Mouse (Mus musculus) neural tube, embryonic 12.5 days (tissue): Measurements from ENCODE around the gene Phospho2. TPM values are rescaled to one million over a fixed set of nuclear protein-coding genes. Genes with fewer than 3 reads are reported as not detected.

Experiments
- ATAC-seq: fragments of 200-750 bp; cut with Nextera tagmentation; 2 replicates; pipeline ENCODE4 v1.8.0; 2017; ENCODE audit warnings: low read depth, mild to moderate bottlenecking, moderate TSS enrichment, moderate library complexity; ENCODE audit not compliant: low FRiP score
- H3K27ac ChIP-seq: fragments of 300-500 bp; sonication (generic); 2 replicates; pipeline ENCODE4 v1.5.1; 2016
- H3K27me3 ChIP-seq: fragments of 300-500 bp; sonication (generic); replicated peaks from 2 replicates; pipeline ENCODE4 v1.6.1; 2016; ENCODE audit warnings: mild to moderate bottlenecking
- H3K36me3 ChIP-seq: fragments of 300-500 bp; sonication (generic); 2 replicates; pipeline ENCODE4 v1.6.1; 2016; ENCODE audit warnings: mild to moderate bottlenecking
- H3K4me1 ChIP-seq: fragments of 300-500 bp; sonication (generic); 2 replicates; pipeline ENCODE4 v1.6.1; 2016
- H3K4me2 ChIP-seq: fragments of 300-500 bp; sonication (generic); replicated peaks from 2 replicates; pipeline ENCODE4 v1.6.1; 2016; ENCODE audit warnings: mild to moderate bottlenecking
- H3K4me3 ChIP-seq: fragments of 300-500 bp; sonication (generic); 2 replicates; pipeline ENCODE4 v1.5.1; 2016
- H3K9ac ChIP-seq: fragments of 300-500 bp; sonication (generic); 2 replicates; pipeline ENCODE4 v1.6.1; 2016; ENCODE audit warnings: mild to moderate bottlenecking
- H3K9me3 ChIP-seq: fragments of 300-500 bp; sonication (generic); 2 replicates; pipeline ENCODE4 v1.6.1; 2016; ENCODE audit warnings: mild to moderate bottlenecking
- WGBS: fragments of 180-500 bp; shearing (Covaris S2); methylation state at CpG from one replicate; pipeline ENCODE4 v1.1.7; 2016; 5-methylcytosine and 5-hydroxymethylcytosine counted together
- polyA plus RNA-seq: library from polyadenylated mRNA; unstranded; fragments of >200 nt; fragmentation: Nextera tagmentation; extraction: Ambion mirVana; gene quantifications from 2 replicates; pipeline ENCODE4 v1.2.1, GENCODE M21; 2016

Phospho2 gene
- polyA plus RNA-seq, 1 experiment from 2014 or later: 39.2 TPM

GRCm38 (mm10) chr2:69828031-69828430 is 38.6 kb downstream of the Phospho2 start:
- H3K9ac ChIP-seq: no peak overlapping the region
- no peak overlapping the region for H3K4me3 ChIP-seq
- no peak overlapping the region for H3K4me2 ChIP-seq
- H3K9me3 ChIP-seq: no peaks in the 10 kb centered on the region
- no peaks in the 10 kb centered on the region for H3K27me3 ChIP-seq
- ATAC-seq: no peak
- peaks cover 11% of the 10 kb centered on the region for H3K36me3 ChIP-seq
- H3K27ac ChIP-seq: no peak overlapping the region
- H3K4me1 ChIP-seq: peaks cover 12% of the 10 kb centered on the region; the same call in 1 of the 2 replicates
- WGBS: 54% methylated on average over 7 of the region's 7 CpGs

DNA sequence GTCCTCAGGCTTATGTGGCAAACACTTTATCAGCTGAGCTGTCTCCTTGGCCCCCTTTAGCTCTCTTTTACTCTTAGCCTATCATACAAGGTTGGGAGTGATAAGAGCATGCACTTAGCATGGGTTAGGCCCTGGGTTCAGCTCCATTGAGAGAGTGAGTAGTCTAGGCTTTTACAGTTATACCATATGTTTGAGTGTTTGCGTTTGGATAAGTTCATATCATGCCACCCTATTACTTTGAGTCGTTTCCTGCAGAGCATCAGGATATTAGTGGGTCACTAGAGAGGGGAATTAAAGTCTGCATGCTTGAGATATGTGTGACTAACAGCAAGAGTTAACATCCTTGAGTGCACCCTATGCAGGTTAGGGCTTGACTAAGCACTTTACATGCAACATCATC is 40.3 kb downstream of the Phospho2 start:
- no peaks in the 10 kb centered on the region for H3K27me3 ChIP-seq
- ATAC-seq: no peak
- H3K4me1 ChIP-seq: peaks cover 1% of the 10 kb centered on the region; the same call in 1 of the 2 replicates
- 93% methylated on average over 2 of the region's 2 CpGs for WGBS
- H3K9me3 ChIP-seq: no peaks in the 10 kb centered on the region
- no peak overlapping the region for H3K27ac ChIP-seq
- H3K4me2 ChIP-seq: no peak overlapping the region
- no peak overlapping the region for H3K9ac ChIP-seq
- no peak overlapping the region for H3K4me3 ChIP-seq
- H3K36me3 ChIP-seq: peaks cover 25% of the 10 kb centered on the region

DNA sequence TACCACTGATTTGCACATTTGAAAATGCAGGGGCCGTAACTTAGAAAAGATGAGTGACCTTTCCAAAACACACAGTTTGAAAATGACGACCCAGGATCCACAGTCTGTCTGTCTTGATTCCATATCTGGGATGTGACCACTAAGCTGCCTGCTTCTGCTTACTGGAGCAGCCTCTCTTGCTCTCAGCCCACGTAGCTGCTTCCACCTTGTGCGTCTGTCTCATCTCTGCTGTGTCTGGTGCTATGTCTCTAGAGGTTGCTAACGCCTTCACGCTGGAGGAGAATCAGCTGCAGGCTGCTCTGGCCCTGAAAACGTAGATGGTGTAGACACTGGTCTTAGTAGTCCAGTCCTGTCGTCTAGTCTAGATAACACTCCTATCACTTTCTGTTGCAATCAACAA is 40.7 kb downstream of the Phospho2 start:
- Histone ChIP-seq H3K4me3 (no peak overlapping the region), H3K36me3 (peaks cover 25% of the 10 kb centered on the region), H3K4me1 (no peaks in the 10 kb centered on the region; the same call in 1 of the 2 replicates), H3K9me3 (no peaks in the 10 kb centered on the region), H3K4me2 (no peak overlapping the region), H3K9ac (no peak overlapping the region), H3K27ac (no peak overlapping the region), H3K27me3 (no peaks in the 10 kb centered on the region)
- 87% methylated on average over 8 of the region's 8 CpGs for WGBS
- ATAC-seq: no peak

GRCm38 (mm10) chr2:69837244-69837967 is 48.0 kb downstream of the Phospho2 start:
- Histone ChIP-seq H3K36me3 (peaks cover 29% of the 10 kb centered on the region), H3K4me3 (no peak overlapping the region), H3K9ac (no peak overlapping the region), H3K27me3 (no peaks in the 10 kb centered on the region), H3K4me1 (no peaks in the 10 kb centered on the region), H3K4me2 (no peak overlapping the region), H3K27ac (no peak overlapping the region), H3K9me3 (no peaks in the 10 kb centered on the region)
- ATAC-seq: no peak
- WGBS: 70% methylated on average over 7 of the region's 7 CpGs

GRCm38 (mm10) chr2:69837996-69838395 is 48.6 kb downstream of the Phospho2 start:
- no peak overlapping the region for H3K4me2 ChIP-seq
- no peaks in the 10 kb centered on the region for H3K9me3 ChIP-seq
- no peak overlapping the region for H3K4me3 ChIP-seq
- 30% methylated on average over 3 of the region's 3 CpGs for WGBS
- no peak for ATAC-seq
- H3K36me3 ChIP-seq: peaks cover 25% of the 10 kb centered on the region
- H3K9ac ChIP-seq: no peak overlapping the region
- H3K4me1 ChIP-seq: no peaks in the 10 kb centered on the region
- H3K27me3 ChIP-seq: no peaks in the 10 kb centered on the region
- H3K27ac ChIP-seq: no peak overlapping the region

GRCm38 (mm10) chr2:69838707-69839106 is 49.3 kb downstream of the Phospho2 start:
- H3K4me1 ChIP-seq: no peaks in the 10 kb centered on the region
- no peak overlapping the region for H3K4me2 ChIP-seq
- H3K9ac ChIP-seq: no peak overlapping the region
- no peaks in the 10 kb centered on the region for H3K27me3 ChIP-seq
- no peak overlapping the region for H3K27ac ChIP-seq
- no peaks in the 10 kb centered on the region for H3K9me3 ChIP-seq
- no peak for ATAC-seq
- H3K36me3 ChIP-seq: peaks cover 18% of the 10 kb centered on the region
- H3K4me3 ChIP-seq: no peak overlapping the region

GRCm38 (mm10) chr2:69840261-69840660 is 50.8 kb downstream of the Phospho2 start:
- no peak for ATAC-seq

DNA sequence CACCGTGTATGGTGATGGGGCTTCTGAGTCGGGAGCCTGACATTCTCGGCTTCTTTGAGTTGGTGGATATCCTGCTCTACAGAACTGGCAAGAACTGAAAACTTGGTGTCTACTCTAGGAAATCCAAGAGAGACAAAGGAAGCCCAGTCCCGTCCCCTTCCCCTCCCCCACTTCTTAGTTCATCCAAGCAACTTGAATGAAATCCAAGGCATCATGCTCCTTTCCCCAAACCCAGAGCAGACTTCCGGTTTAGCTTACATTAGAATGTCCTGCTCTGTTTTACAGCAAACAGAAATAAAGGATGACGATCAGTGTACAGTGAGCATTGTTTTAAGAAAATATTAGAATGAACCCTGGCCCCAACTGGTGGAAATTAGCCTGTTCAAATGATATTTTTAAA is 59.8 kb downstream of the Phospho2 start:
- H3K4me3 ChIP-seq: no peak overlapping the region
- H3K9ac ChIP-seq: no peak overlapping the region
- H3K4me2 ChIP-seq: no peak overlapping the region
- no peak overlapping the region for H3K27ac ChIP-seq
- no peaks in the 10 kb centered on the region for H3K9me3 ChIP-seq
- no peaks in the 10 kb centered on the region for H3K4me1 ChIP-seq
- 82% methylated on average over 6 of the region's 6 CpGs for WGBS
- no peaks in the 10 kb centered on the region for H3K27me3 ChIP-seq
- ATAC-seq: no peak
- H3K36me3 ChIP-seq: no peaks in the 10 kb centered on the region

More at GRCm38 (mm10) chr2:69840261-69840660, 50.8 kb downstream of the Phospho2 start:
- Histone ChIP-seq H3K27me3 (no peaks in the 10 kb centered on the region), H3K4me1 (no peaks in the 10 kb centered on the region), H3K4me2 (no peak overlapping the region), H3K27ac (no peak overlapping the region), H3K9me3 (no peaks in the 10 kb centered on the region), H3K9ac (no peak overlapping the region), H3K4me3 (no peak overlapping the region), H3K36me3 (peaks cover 11% of the 10 kb centered on the region)
- 26% methylated on average over 6 of the region's 6 CpGs for WGBS

Other genes starting within 250 kb of the Phospho2 start
- gene Lrp2, start 203.6 kb upstream of the Phospho2 start, polyA plus RNA-seq: 1.4 TPM in 2 replicates
- gene Bbs5, start 142.5 kb upstream of the Phospho2 start, polyA plus RNA-seq: 20.7 and 24.0 TPM in 2 replicates
- gene Klhl41, start 119.5 kb upstream of the Phospho2 start, polyA plus RNA-seq: 3.0 and 5.0 TPM in 2 replicates
- gene Fastkd1, start 76.1 kb upstream of the Phospho2 start, polyA plus RNA-seq: 17.1 and 17.4 TPM in 2 replicates
- 128 and 144 TPM in 2 replicates for gene Ppig, start 67.1 kb upstream of the Phospho2 start, polyA plus RNA-seq
- gene Ccdc173, start within 50 bp of the Phospho2 start, polyA plus RNA-seq: 4.4 and 4.7 TPM in 2 replicates
- gene Klhl23, start 32.3 kb downstream of the Phospho2 start, polyA plus RNA-seq: 46.4 and 50.9 TPM in 2 replicates
- 355 and 373 TPM in 2 replicates for gene Ssb, start 71.9 kb downstream of the Phospho2 start, polyA plus RNA-seq
- 30.6 and 36.2 TPM in 2 replicates for gene Mettl5, start 96.0 kb downstream of the Phospho2 start, polyA plus RNA-seq
- gene Ubr3, start 107.6 kb downstream of the Phospho2 start, polyA plus RNA-seq: 19.2 and 22.6 TPM in 2 replicates
- 0.04 and 0.19 TPM in 2 replicates for gene Myo3b, start 249.5 kb downstream of the Phospho2 start, polyA plus RNA-seq